Mouse (Mus musculus): Measurements from ENCODE around the gene Pdzrn3. TPM values are rescaled to one million over a fixed set of nuclear protein-coding genes. Genes with fewer than 3 reads are reported as not detected.

Pdzrn3 gene
- 0.01 and 0.02 TPM in 2 replicates for polyA plus RNA-seq (2012)

GRCm38 (mm10) chr6:101377167-101377934 is at the start of gene Pdzrn3:
Gene Pdzrn3, minus strand, starts transcription at chr6:101377897.

